Mouse (Mus musculus) midbrain, postnatal 0 days (tissue): ENCODE data around the gene Gar1. TPM values are rescaled to one million over a fixed set of nuclear protein-coding genes. Genes with fewer than 3 reads are reported as not detected.
A peak's percentile ranks its signal among the peaks of the same experiment; 100 is the strongest.

Source experiments
- ATAC-seq: fragments of 200-750 bp; cut with Nextera tagmentation; 2 replicates; pipeline ENCODE4 v1.8.0; 2017; ENCODE audit warnings: moderate number of reproducible peaks, mild to moderate bottlenecking, moderate TSS enrichment, moderate library complexity; ENCODE audit not compliant: low FRiP score
- DNase-seq: peaks from one replicate; pipeline ENCODE4 v3.0.0-alpha.2; 2015; ENCODE audit warnings: low spot score
- H3K27ac ChIP-seq: fragments of 300-500 bp; sonication (generic); 2 replicates; pipeline ENCODE4 v1.5.1; 2014; ENCODE audit warnings: low read depth, mild to moderate bottlenecking, low read length, mixed read lengths
- H3K27me3 ChIP-seq: fragments of 300-500 bp; sonication (generic); 2 replicates; pipeline ENCODE4 v1.6.1; 2014; ENCODE audit warnings: low read length, control low read depth, mixed read lengths; ENCODE audit not compliant: insufficient read depth
- H3K36me3 ChIP-seq: fragments of 300-500 bp; sonication (generic); 2 replicates; pipeline ENCODE4 v1.6.1; 2014; ENCODE audit warnings: low read length, control low read depth, mixed read lengths; ENCODE audit not compliant: insufficient read depth
- H3K4me1 ChIP-seq: fragments of 300-500 bp; sonication (generic); 2 replicates; pipeline ENCODE4 v1.6.1; 2014; ENCODE audit warnings: mild to moderate bottlenecking, control low read depth, antibody characterized with exemption, low read length, mixed read lengths; ENCODE audit not compliant: insufficient read depth
- H3K4me2 ChIP-seq: fragments of 300-500 bp; sonication (generic); 2 replicates; pipeline ENCODE4 v1.6.1; 2014; ENCODE audit warnings: low read depth, mild to moderate bottlenecking, low read length, mixed read lengths; ENCODE audit not compliant: poor library complexity, severe bottlenecking
- H3K4me3 ChIP-seq: fragments of 300-500 bp; sonication (generic); 2 replicates; pipeline ENCODE4 v1.5.1; 2014; ENCODE audit warnings: low read depth, mild to moderate bottlenecking, low read length, moderate library complexity
- H3K9ac ChIP-seq: fragments of 300-500 bp; sonication (generic); replicated peaks from 2 replicates; pipeline ENCODE4 v1.6.1; 2014; ENCODE audit warnings: mild to moderate bottlenecking, low read length, moderate library complexity, mixed read lengths; ENCODE audit not compliant: poor library complexity, severe bottlenecking
- H3K9me3 ChIP-seq: fragments of 300-500 bp; sonication (generic); 2 replicates; pipeline ENCODE4 v1.6.1; 2016; ENCODE audit warnings: low read length, control low read depth
- CTCF ChIP-seq: IDR thresholded peaks from 2 replicates; pipeline ENCODE4 v1.5.1; 2016; ENCODE audit warnings: antibody characterized with exemption, mild to moderate bottlenecking
- WGBS: fragments of 180-500 bp; shearing (Covaris S2); extraction: QIAGEN DNeasy Blood & Tissue Kit; methylation state at CpG from one replicate; pipeline ENCODE4 v1.1.7; 2014; 5-methylcytosine and 5-hydroxymethylcytosine counted together
- polyA plus RNA-seq: library from polyadenylated mRNA; unstranded; fragments of >200 nt; fragmentation: Nextera tagmentation; extraction: Ambion mirVana; gene quantifications from 2 replicates; pipeline ENCODE4 v1.2.1, GENCODE M21; 2015
- total RNA-seq: library from RNA; depleted of rRNA; stranded (reverse); fragments of >200 nt; gene quantifications from 2 replicates; pipeline ENCODE4 v1.2.3, GENCODE M21; 2014

The Gar1 gene
- total and polyA plus RNA-seq, 2 experiments from 2014 or later: 1.9 to 32.6 TPM

DNA sequence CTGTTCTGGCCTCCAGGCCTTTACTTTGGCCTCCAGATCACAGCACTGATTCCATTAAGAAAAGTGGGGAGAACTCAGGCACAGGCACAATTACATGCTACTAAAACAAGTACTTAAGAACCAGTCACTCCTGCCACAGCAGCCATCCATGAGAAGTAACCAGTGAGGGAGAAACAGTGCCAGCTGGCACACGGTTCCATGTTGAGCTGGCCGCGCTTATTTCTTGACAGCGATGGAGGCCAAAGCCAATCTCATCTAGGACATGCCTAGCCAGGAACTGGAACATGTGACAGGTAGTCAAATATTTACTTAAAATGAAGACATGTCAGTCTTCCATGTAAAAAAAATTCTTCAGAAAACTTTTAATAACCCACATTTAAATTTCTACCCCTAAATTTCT is 7.0 kb downstream of the Gar1 start:
- WGBS: 89% methylated on average over 4 of the region's 4 CpGs
- Histone ChIP-seq H3K4me2 (no peak overlapping the region), H3K27ac (no peak overlapping the region), H3K4me3 (no peak overlapping the region), H3K4me1 (no peaks in the 10 kb centered on the region), H3K9ac (no peak overlapping the region), H3K36me3 (peaks cover 20% of the 10 kb centered on the region), H3K9me3 (no peaks in the 10 kb centered on the region), H3K27me3 (no peaks in the 10 kb centered on the region)
- DNase-seq: no peak
- TF ChIP-seq CTCF: no peak
- ATAC-seq: no peak

DNA sequence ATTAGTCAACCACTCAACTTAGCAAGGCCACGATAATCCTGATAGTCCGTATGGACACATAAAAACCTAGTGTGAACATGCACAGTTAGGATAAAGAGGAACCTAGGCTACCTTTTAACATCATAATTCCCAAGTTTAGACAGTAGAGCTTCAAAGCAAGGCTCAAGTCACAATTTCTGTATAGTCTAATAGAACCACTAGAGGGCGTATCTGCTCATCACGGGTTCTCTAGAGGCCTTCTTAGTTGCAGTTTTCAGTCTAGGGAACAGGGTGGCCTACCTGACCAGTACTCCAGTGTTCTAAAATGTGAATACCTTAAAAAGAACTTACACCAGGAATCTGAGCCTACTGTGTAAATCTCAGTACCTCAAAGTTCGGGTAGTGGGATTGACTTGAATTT is 7.9 kb downstream of the Gar1 start:
- Histone ChIP-seq H3K4me1 (no peaks in the 10 kb centered on the region), H3K27ac (no peak overlapping the region), H3K4me2 (no peak overlapping the region), H3K9me3 (no peaks in the 10 kb centered on the region), H3K27me3 (no peaks in the 10 kb centered on the region), H3K36me3 (peaks cover 20% of the 10 kb centered on the region), H3K4me3 (no peak overlapping the region), H3K9ac (no peak overlapping the region)
- peak; percentile 71 for TF ChIP-seq CTCF
- ATAC-seq (peak; percentile 74), DNase-seq (peak; percentile 70)
- 50% methylated on average over 5 of the region's 5 CpGs for WGBS

DNA sequence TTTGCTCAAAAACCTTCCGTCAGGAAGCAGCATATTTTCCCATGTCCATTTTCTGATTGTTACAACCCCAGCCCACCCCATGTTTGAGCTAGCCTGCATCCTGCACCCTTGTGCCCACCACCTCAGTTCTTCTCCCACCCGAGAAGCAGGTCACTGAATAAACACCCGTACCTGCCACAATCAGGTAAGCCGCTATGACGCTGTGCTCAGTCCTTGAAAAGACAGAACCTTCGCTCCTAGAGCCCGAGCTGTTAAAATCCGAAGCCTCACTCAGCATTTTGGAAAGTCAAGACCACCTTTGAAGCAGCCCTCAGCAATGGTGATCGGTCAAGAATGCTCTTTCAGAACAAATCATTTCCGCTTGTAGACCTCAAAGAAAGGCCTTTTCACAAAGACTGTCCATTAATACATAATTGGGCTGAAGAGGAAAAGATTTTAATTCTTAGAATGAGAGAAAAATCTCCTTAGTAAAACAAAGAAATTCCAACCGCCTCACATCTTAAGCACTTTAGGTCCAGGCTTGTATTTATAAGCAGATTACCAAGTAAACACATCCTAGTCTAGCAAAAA is 8.9 kb downstream of the Gar1 start, which contains the start of gene Rrh:
Rrh (minus strand) TSS at position 382 of the 570 bp plus-strand sequence.
- 81% methylated on average over 11 of the region's 11 CpGs for WGBS
- ATAC-seq: no peak
- Histone ChIP-seq H3K36me3 (peaks cover 20% of the 10 kb centered on the region), H3K4me2 (no peak within 1 kb of the TSS), H3K27ac (no peak within 1 kb of the TSS), H3K9me3 (no peaks in the 10 kb centered on the region), H3K27me3 (no peaks in the 10 kb centered on the region), H3K4me1 (no peaks in the 10 kb centered on the region), H3K4me3 (no peak within 1 kb of the TSS), H3K9ac (no peak within 1 kb of the TSS)
- TF ChIP-seq CTCF: no peak
- no peak for DNase-seq

DNA sequence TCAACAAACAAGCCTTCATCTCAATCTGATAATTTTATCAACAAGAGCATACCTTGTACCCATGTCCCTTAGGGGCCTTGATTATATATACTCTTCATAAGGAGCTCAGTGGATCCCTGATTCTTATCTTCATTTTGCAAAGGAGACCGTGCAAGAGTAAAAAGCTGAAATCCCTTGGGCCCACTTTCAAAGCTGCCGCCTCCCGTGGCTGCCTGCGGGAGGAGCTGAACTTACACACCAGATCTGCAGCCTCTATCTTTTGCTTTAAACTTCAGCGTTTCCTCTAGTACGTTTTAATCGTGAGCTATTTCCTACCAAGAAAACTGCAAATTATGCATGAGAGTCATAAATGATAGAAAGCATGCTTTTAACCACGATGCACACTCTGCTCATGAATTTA is 9.5 kb downstream of the Gar1 start:
- 68% methylated on average over 8 of the region's 8 CpGs for WGBS
- ATAC-seq (no peak), DNase-seq (no peak)
- TF ChIP-seq CTCF: 0 out of 2 replicates have a peak, but pooled peaks have one; percentile 10
- Histone ChIP-seq H3K4me3 (no peak overlapping the region), H3K9ac (no peak overlapping the region), H3K36me3 (peaks cover 20% of the 10 kb centered on the region), H3K9me3 (no peaks in the 10 kb centered on the region), H3K27me3 (no peaks in the 10 kb centered on the region), H3K27ac (no peak overlapping the region), H3K4me2 (no peak overlapping the region), H3K4me1 (no peaks in the 10 kb centered on the region)

DNA sequence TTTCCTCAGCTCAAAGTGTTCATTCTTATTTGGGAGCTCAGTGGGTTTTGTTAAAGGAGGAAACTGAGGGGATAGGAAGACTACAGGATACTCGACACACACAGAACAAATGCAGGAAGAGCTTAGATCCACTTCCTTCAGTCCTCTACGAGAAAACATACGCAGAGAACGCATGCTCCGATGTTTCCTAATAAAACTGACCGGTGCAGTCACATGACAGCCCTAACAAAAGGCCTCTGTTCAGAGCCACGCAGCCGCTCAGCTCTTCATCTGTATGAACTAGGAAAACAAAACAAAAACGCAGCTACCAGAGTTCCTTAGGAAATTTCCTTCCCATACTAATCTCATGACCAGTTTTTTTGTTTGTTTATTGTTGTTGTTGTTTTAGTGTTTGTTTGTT is 10.3 kb downstream of the Gar1 start:
- Histone ChIP-seq H3K9ac (no peak overlapping the region), H3K4me1 (no peaks in the 10 kb centered on the region), H3K9me3 (no peaks in the 10 kb centered on the region), H3K4me3 (no peak overlapping the region), H3K27ac (no peak overlapping the region), H3K36me3 (peaks cover 20% of the 10 kb centered on the region), H3K27me3 (no peaks in the 10 kb centered on the region), H3K4me2 (no peak overlapping the region)
- WGBS: 76% methylated on average over 9 of the region's 9 CpGs
- DNase-seq: no peak
- no peak for TF ChIP-seq CTCF
- ATAC-seq: no peak

DNA sequence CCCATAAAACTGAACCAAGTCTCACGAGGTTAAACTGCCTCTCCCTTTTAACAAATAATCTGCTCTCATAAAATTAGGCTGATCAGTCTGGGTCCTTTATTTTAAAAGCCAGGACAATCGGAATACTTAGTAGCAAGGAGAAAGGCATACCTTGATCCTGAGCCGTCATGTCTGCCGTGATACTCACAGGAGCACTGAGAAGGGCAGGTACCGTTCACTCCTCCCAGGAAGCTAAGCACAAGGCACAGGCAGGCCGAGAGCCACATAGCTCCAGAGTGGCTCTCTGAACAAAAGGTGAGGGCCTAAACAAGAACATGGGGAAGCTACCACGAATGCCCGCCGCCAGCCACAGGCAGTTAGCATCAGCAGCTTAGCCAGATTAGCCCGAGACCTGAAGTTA is 27.4 kb downstream of the Gar1 start, which contains the start of gene Lrit3:
Lrit3 (minus strand) TSS at position 266 of the 400 bp plus-strand sequence.
- H3K4me2 ChIP-seq: no peak within 1 kb of the TSS
- H3K27me3 ChIP-seq: no peaks in the 10 kb centered on the region
- no peaks in the 10 kb centered on the region for H3K9me3 ChIP-seq
- ATAC-seq (no peak), DNase-seq (no peak)
- no peak within 1 kb of the TSS for H3K9ac ChIP-seq
- H3K36me3 ChIP-seq: no peaks in the 10 kb centered on the region
- no peak for TF ChIP-seq CTCF
- H3K4me3 ChIP-seq: no peak within 1 kb of the TSS
- H3K4me1 ChIP-seq: no peaks in the 10 kb centered on the region
- no peak within 1 kb of the TSS for H3K27ac ChIP-seq
- 80% methylated on average over 10 of the region's 10 CpGs for WGBS
